Mouse (Mus musculus) liver, adult 2 months (tissue): Measurements from ENCODE around the gene Dlat. TPM values are rescaled to one million over a fixed set of nuclear protein-coding genes. Genes with fewer than 3 reads are reported as not detected.

Experiments
- DNase-seq: peaks from one replicate; pipeline ENCODE4 v3.0.0-alpha.2; 2011; ENCODE audit warnings: low read depth, low spot score; ENCODE audit errors: extremely low read depth
- H3K27ac ChIP-seq: fragments of 200-500 bp; replicated peaks from 2 replicates; pipeline ENCODE4 v1.5.1; 2012; ENCODE audit warnings: low read depth, mild to moderate bottlenecking, control low read depth, inconsistent platforms, low read length; ENCODE audit not compliant: insufficient read depth
- H3K27me3 ChIP-seq: fragments of 200-500 bp; 2 replicates; pipeline ENCODE4 v1.6.1; 2012; ENCODE audit warnings: mild to moderate bottlenecking, moderate library complexity, low read length, inconsistent platforms; ENCODE audit not compliant: control insufficient read depth, insufficient read depth
- H3K36me3 ChIP-seq: fragments of 200-500 bp; 2 replicates; pipeline ENCODE4 v1.6.1; 2012; ENCODE audit warnings: low read length, inconsistent platforms; ENCODE audit not compliant: control insufficient read depth, insufficient read depth
- H3K4me1 ChIP-seq: fragments of 200-500 bp; 2 replicates; pipeline ENCODE4 v1.6.1; 2011; ENCODE audit warnings: low read length; ENCODE audit not compliant: control insufficient read depth, insufficient read depth
- H3K4me3 ChIP-seq: fragments of 200-500 bp; 2 replicates; pipeline ENCODE4 v1.5.1; 2011; ENCODE audit warnings: low read depth, mild to moderate bottlenecking, control low read depth, low read length, moderate library complexity; ENCODE audit not compliant: insufficient read depth
- H3K79me2 ChIP-seq: fragments of 200-500 bp; 2 replicates; pipeline ENCODE4 v1.6.1; 2012; ENCODE audit warnings: inconsistent platforms, mild to moderate bottlenecking, low read length, moderate library complexity; ENCODE audit not compliant: control insufficient read depth, insufficient read depth
- H3K9ac ChIP-seq: fragments of 200-500 bp; 2 replicates; pipeline ENCODE4 v1.6.1; 2012; ENCODE audit warnings: low read depth, mild to moderate bottlenecking, control low read depth, inconsistent platforms, low read length
- CTCF ChIP-seq: fragments of 200-500 bp; IDR thresholded peaks from 2 replicates; pipeline ENCODE4 v1.5.1; 2011; ENCODE audit warnings: low read depth, low read length, control low read depth
- POLR2A ChIP-seq: fragments of 200-500 bp; IDR thresholded peaks from 2 replicates; pipeline ENCODE4 v1.6.1; 2011; ENCODE audit warnings: low read length, control low read depth; ENCODE audit not compliant: insufficient read depth; ENCODE audit errors: extremely low read depth
- WGBS: fragments of 180-500 bp; shearing (Covaris S2); methylation state at CpG from one replicate; pipeline ENCODE4 v1.1.7; 2018; 5-methylcytosine and 5-hydroxymethylcytosine counted together
- polyA plus RNA-seq: library from polyadenylated mRNA; depleted of rRNA; stranded (reverse); fragments of >200 nt; gene quantifications from 2 replicates; pipeline ENCODE4 v1.2.3, GENCODE M21; 2012
- total RNA-seq: library from RNA; depleted of rRNA; stranded (reverse); fragments of >200 nt; gene quantifications from 2 replicates; pipeline ENCODE4 v1.2.3, GENCODE M21; 2014

Dlat gene
- total and polyA plus RNA-seq, 2 experiments, result 25.5 to 39.5 TPM

DNA sequence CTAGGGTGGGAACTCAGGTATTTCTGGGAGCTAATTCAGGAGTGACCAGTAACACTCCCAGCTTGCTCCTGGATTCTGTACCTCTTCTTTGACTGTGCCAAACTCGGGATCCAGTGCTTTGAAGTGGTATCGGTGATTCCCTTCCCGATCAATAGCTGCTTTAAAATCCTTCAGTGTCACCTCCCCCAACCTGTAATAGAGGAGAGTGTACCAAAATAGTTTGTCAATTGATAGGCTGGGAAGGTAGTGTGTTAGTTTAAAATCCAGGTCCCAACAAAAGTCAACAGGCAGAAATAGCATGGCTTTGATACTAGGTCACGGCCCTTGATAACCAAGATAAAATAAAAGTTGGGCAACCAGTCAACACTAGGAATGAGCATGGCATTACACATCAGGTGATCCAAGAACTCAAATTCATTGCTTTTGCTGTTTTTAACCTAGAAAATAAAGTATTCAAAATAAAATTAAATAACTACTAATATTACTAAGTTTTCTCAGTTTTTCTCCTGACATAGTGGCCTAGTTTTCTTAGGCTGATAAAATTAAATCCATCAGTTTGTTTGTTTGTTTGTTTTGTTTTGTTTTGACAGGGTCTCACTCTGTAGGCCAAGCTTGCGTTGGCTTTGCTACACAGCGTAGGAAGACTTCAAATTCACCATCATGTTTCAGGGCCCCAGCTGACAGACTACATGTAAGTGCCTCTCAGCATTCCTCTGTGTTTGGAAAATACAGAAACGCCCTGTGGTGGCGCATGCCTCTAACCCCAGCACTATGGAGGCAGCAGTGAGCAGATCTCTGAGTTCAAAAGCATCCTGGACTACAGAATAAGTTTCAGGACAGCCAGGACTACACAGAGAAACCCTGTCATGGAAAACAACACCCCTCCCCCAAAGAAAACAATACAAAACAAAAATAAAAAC is 8.3 kb upstream of the Dlat start:
- H3K27ac ChIP-seq, result peak overlapping the region; percentile 73
- 27% methylated on average over 8 of the region's 8 CpGs for WGBS
- H3K4me1 ChIP-seq, result peaks cover 22% of the 10 kb centered on the region
- no peaks in the 10 kb centered on the region for H3K79me2 ChIP-seq
- no peaks in the 10 kb centered on the region for H3K27me3 ChIP-seq
- no peak overlapping the region for H3K4me3 ChIP-seq
- no peaks in the 10 kb centered on the region; the same call in none of the 2 replicates for H3K36me3 ChIP-seq
- peak; percentile 100 for DNase-seq
- H3K9ac ChIP-seq, result peak overlapping the region; percentile 67; the same call in 1 of the 2 replicates
- TF ChIP-seq POLR2A, result no peak
- no peak for TF ChIP-seq CTCF

DNA sequence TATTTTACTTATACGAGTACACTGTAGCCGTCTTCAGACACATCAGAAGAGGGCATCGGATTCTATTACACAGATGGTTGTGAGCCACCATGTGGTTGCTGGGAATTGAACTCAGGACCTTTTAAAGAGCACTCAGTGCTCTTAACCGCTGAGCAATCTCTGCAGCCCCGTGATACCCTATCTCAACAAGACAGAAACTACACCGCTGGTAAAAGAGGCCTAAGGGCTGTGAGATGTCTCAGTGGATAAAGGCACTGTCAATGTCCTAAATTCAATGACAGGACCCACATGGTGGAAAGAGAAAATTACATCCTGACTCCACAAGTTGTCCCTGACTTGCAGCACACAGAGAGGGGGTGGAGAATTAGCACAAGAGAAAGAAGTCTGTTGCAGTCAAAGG is 6.9 kb upstream of the Dlat start:
- Histone ChIP-seq H3K4me1 (peaks cover 19% of the 10 kb centered on the region), H3K79me2 (no peaks in the 10 kb centered on the region), H3K9ac (no peak overlapping the region), H3K36me3 (no peaks in the 10 kb centered on the region; the same call in none of the 2 replicates), H3K4me3 (no peak overlapping the region), H3K27me3 (no peaks in the 10 kb centered on the region), H3K27ac (no peak overlapping the region; the same call in 1 of the 2 replicates)
- WGBS, result 88% methylated on average over 6 of the region's 6 CpGs
- TF ChIP-seq CTCF, result no peak
- no peak for DNase-seq

DNA sequence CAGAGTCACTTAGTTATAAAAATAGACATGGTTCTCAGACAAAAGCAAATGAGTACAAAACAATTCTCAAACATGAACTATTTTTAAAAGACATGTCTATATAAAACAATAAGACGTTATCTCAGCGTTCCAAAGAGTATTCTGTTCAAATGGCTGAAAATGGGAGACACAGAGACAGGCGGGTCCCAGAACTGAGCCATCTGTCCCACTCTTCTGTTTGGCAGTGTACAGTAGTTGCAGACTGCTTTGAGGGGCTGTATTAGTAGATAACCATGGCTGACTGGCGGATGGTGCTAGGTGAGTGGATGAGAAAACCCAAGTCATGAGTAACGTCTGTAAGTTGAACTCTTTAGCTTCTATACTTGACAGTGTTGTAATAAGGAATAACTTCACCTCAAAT is 5.2 kb upstream of the Dlat start:
- no peaks in the 10 kb centered on the region for H3K79me2 ChIP-seq
- H3K36me3 ChIP-seq, result no peaks in the 10 kb centered on the region; the same call in none of the 2 replicates
- no peak overlapping the region for H3K27ac ChIP-seq
- DNase-seq, result no peak
- H3K27me3 ChIP-seq, result no peaks in the 10 kb centered on the region
- WGBS, result 94% methylated on average over 5 of the region's 5 CpGs
- no peak for TF ChIP-seq CTCF
- TF ChIP-seq POLR2A, result no peak
- H3K4me3 ChIP-seq, result no peak overlapping the region
- no peak overlapping the region for H3K9ac ChIP-seq
- peaks cover 21% of the 10 kb centered on the region for H3K4me1 ChIP-seq

DNA sequence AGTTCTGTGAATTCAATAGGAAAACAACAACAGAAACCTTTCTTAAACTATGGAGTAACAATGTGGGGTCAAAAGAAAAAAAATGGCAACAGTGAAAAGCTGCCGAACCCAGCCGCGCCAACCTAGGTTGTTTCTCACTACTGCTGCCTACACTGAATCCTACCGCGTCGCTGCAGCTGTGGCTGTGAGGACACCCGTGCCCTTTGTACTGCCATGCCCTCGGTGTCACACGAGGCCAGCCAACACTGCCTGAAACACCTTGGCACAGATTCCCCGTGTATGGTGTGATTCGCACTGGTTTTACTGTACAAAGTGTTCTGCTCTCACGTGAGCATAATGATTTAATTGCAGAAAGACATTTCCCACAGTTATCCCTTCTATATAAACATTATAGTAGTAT is 851 bp upstream of the Dlat start:
- Histone ChIP-seq H3K27me3 (no peaks in the 10 kb centered on the region), H3K4me1 (peaks cover 7% of the 10 kb centered on the region; the same call in 1 of the 2 replicates), H3K4me3 (0 out of 2 replicates have a peak overlapping the region, but pooled peaks have one; percentile 100), H3K79me2 (peaks cover 12% of the 10 kb centered on the region; the same call in 1 of the 2 replicates), H3K9ac (no peak overlapping the region), H3K36me3 (peaks cover 7% of the 10 kb centered on the region), H3K27ac (peak overlapping the region; percentile 99)
- 5% methylated on average over 12 of the region's 12 CpGs for WGBS
- DNase-seq, result peak; percentile 96
- peak; percentile 64; the same call in 1 of the 2 replicates for TF ChIP-seq POLR2A
- no peak for TF ChIP-seq CTCF

DNA sequence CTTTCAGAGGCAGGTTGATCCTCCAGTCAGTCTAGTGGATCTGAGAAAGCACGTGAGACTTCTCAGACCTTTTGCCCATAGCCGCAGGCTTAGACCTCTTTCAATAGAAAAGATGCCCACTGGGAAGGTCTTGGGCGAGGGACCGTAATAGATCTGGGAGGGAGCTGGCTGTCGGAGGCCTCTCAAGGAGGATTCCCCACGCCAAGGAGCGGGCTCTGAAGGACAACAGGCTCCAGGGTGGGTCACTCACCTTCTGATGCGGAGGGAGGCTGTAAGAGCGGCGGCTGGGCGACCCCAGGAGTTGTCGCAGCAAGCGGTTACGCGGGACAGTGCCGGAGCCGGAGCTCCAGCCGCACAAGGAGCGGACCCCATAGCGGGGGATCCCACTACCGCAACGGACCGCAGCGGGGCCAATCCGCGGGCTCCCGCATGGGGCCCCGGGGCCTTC is 615 bp downstream of the Dlat start:
- H3K27ac ChIP-seq, result peak overlapping the region; percentile 99
- no peak for TF ChIP-seq CTCF
- TF ChIP-seq POLR2A, result no peak
- no peaks in the 10 kb centered on the region for H3K27me3 ChIP-seq
- under 1% methylated on average over 28 of the region's 28 CpGs for WGBS
- H3K9ac ChIP-seq, result peak overlapping the region; percentile 99
- peaks cover 12% of the 10 kb centered on the region; the same call in 1 of the 2 replicates for H3K79me2 ChIP-seq
- peaks cover 7% of the 10 kb centered on the region; the same call in 1 of the 2 replicates for H3K4me1 ChIP-seq
- peak overlapping the region; percentile 100 for H3K4me3 ChIP-seq
- peaks cover 8% of the 10 kb centered on the region; the same call in 1 of the 2 replicates for H3K36me3 ChIP-seq
- peak; percentile 46 for DNase-seq
